ENCODE assay signal across 9 mouse cellular contexts in the genomic region with DNA sequence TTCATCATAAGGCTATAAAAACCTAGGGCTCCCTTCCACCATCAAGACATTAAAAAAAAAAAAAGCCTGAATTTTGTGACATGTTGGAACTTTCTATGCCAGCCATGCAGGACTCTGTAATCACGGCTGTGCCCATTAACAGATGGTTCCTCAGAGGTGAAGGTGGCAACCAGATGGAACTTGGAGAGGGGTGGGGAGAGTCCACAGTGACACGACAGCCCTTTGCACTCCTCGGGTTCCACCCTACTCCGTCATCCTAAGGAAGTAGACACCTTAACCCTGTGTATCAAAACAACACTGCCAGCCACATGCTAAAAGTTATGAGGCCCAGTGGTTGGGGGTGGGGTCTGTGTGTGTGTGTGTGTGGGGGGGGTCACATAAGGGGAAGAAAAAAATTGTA. TPM values are rescaled to one million over a fixed set of nuclear protein-coding genes. Genes with fewer than 3 reads are reported as not detected.
A peak's percentile ranks its signal among the peaks of the same experiment; 100 is the strongest.
DNase-seq lines count a peak whose midpoint lies in the region; ATAC-seq and TF ChIP-seq lines count a peak whose summit lies in the region.
"Had no signal": no experiment of that assay in that cellular context is flagged by ENCODE, and none has a peak within 500 bp of the region (broad histone marks: within the 10 kb centered on the region; RNA-seq: fewer than 3 reads in every experiment).

No protein-coding gene starts in this region.

- H3K27me3 ChIP-seq in forebrain, embryonic 10.5 days (ENCODE audit: poor library complexity, severe bottlenecking) = peaks cover 12% of the 10 kb centered on the region
- no peaks in the 10 kb centered on the region for H3K27me3 ChIP-seq in forebrain, embryonic 11.5 days (ENCODE audit: control insufficient read depth, insufficient read depth, low read length)
- no peaks in the 10 kb centered on the region for H3K27me3 ChIP-seq in G1E (ENCODE audit: insufficient read depth, low read length)
- H3K27me3 ChIP-seq in hindbrain, embryonic 11.5 days (ENCODE audit: control insufficient read depth, insufficient read depth, low read length) = no peaks in the 10 kb centered on the region
- no peaks in the 10 kb centered on the region for H3K27me3 ChIP-seq in liver, postnatal 0 days (ENCODE audit: insufficient read depth, low read length)

- 79% methylated on average over 4 of the region's 4 CpGs for WGBS in forebrain, embryonic 10.5 days
- WGBS in forebrain, embryonic 11.5 days = 86% methylated on average over 4 of the region's 4 CpGs
- WGBS in hindbrain, embryonic 11.5 days = 67% methylated on average over 4 of the region's 4 CpGs
- 43% methylated on average over 4 of the region's 4 CpGs for WGBS in liver, postnatal 0 days (ENCODE audit: insufficient replicate concordance)

- no peak overlapping the region for H3K4me2 ChIP-seq in forebrain, embryonic 11.5 days (ENCODE audit: low read depth, low read length, severe bottlenecking)
- H3K4me2 ChIP-seq in hindbrain, embryonic 11.5 days (replicated peaks; ENCODE audit: low read depth, low read length) = no peak overlapping the region
- H3K4me2 ChIP-seq in liver, postnatal 0 days (ENCODE audit: low read depth, low read length) = peak overlapping the region; percentile 97

- 0 out of 2 replicates have a peak, but pooled peaks cover 6% of the 10 kb centered on the region for H3K36me3 ChIP-seq in forebrain, embryonic 10.5 days (replicated peaks)
- no peaks in the 10 kb centered on the region for H3K36me3 ChIP-seq in forebrain, embryonic 11.5 days (ENCODE audit: control insufficient read depth, insufficient read depth, low read length)
- H3K36me3 ChIP-seq in G1E (replicated peaks) = peaks cover 42% of the 10 kb centered on the region
- H3K36me3 ChIP-seq in hindbrain, embryonic 11.5 days (ENCODE audit: control insufficient read depth, insufficient read depth, low read length) = no peaks in the 10 kb centered on the region
- no peaks in the 10 kb centered on the region for H3K36me3 ChIP-seq in liver, postnatal 0 days (replicated peaks; ENCODE audit: insufficient read depth, low read length)

- H3K4me3 ChIP-seq in forebrain, embryonic 10.5 days = peak overlapping the region; percentile 93; the same call in 1 of the 2 replicates
- H3K4me3 ChIP-seq in forebrain, embryonic 11.5 days (ENCODE audit: low read depth, low read length) = no peak overlapping the region
- H3K4me3 ChIP-seq in G1E (ENCODE audit: low read depth, low read length) = no peak overlapping the region; the same call in 1 of the 2 replicates
- 0 out of 2 replicates have a peak overlapping the region, but pooled peaks have one; percentile 84 for H3K4me3 ChIP-seq in hindbrain, embryonic 11.5 days (ENCODE audit: low read depth, low read length)
- H3K4me3 ChIP-seq in liver, postnatal 0 days (ENCODE audit: low read depth, low read length) = peak overlapping the region; percentile 96

- H3K9me3 ChIP-seq in forebrain, embryonic 10.5 days = no peaks in the 10 kb centered on the region
- no peaks in the 10 kb centered on the region for H3K9me3 ChIP-seq in forebrain, embryonic 11.5 days (ENCODE audit: control insufficient read depth, low read length)
- no peaks in the 10 kb centered on the region for H3K9me3 ChIP-seq in G1E (replicated peaks)
- no peaks in the 10 kb centered on the region for H3K9me3 ChIP-seq in hindbrain, embryonic 11.5 days (ENCODE audit: control insufficient read depth, low read length)
- no peaks in the 10 kb centered on the region for H3K9me3 ChIP-seq in liver, postnatal 0 days (ENCODE audit: low read length)

- H3K4me1 ChIP-seq in forebrain, embryonic 10.5 days = peaks cover 38% of the 10 kb centered on the region
- no peaks in the 10 kb centered on the region for H3K4me1 ChIP-seq in forebrain, embryonic 11.5 days (replicated peaks; ENCODE audit: control insufficient read depth, insufficient read depth, low read length)
- peaks cover 53% of the 10 kb centered on the region for H3K4me1 ChIP-seq in G1E (ENCODE audit: insufficient read depth, low read depth, low read length)
- no peaks in the 10 kb centered on the region for H3K4me1 ChIP-seq in hindbrain, embryonic 11.5 days (replicated peaks; ENCODE audit: control insufficient read depth, insufficient read depth, low read length)
- H3K4me1 ChIP-seq in liver, postnatal 0 days (ENCODE audit: insufficient read depth) = peaks cover 37% of the 10 kb centered on the region

- H3K27ac ChIP-seq in forebrain, embryonic 10.5 days = no peak overlapping the region
- H3K27ac ChIP-seq in forebrain, embryonic 11.5 days (ENCODE audit: low read depth, low read length) = no peak overlapping the region
- no peak overlapping the region for H3K27ac ChIP-seq in hindbrain, embryonic 11.5 days (ENCODE audit: low read depth, low read length)
- peak overlapping the region; percentile 72; the same call in 1 of the 2 replicates for H3K27ac ChIP-seq in liver, postnatal 0 days (ENCODE audit: low read depth)

- no peak for ATAC-seq in forebrain, embryonic 11.5 days (replicated peaks; ENCODE audit: low FRiP score)
- ATAC-seq in G1E (ENCODE audit: extremely low read depth, insufficient number of reproducible peaks, low FRiP score, poor library complexity, severe bottlenecking) = no peak
- ATAC-seq in hindbrain, embryonic 11.5 days (ENCODE audit: low FRiP score) = no peak
- peak; percentile 22 for ATAC-seq in liver, postnatal 0 days
- ATAC-seq: inflammation-experienced regulatory T-cells, adult 6 months had no signal

- DNase-seq in forebrain, embryonic 10.5 days (ENCODE audit: extremely low spot score, low spot score) = no peak
- DNase-seq in forebrain, embryonic 11.5 days (ENCODE audit: low spot score) = no peak
- DNase-seq in G1E (ENCODE audit: low spot score) = peak; percentile 18
- DNase-seq in hindbrain, embryonic 11.5 days (ENCODE audit: low spot score) = no peak
- DNase-seq in liver, postnatal 0 days = no peak
- no peak for DNase-seq in gastrocnemius, postnatal 25 days
- DNase-seq in ovary, adult 18-20 months (ENCODE audit: low spot score) = no peak
- DNase-seq in layer of hippocampus, adult 18-20 months (ENCODE audit: low spot score in 2 of 2) = no peak

- TF ChIP-seq EP300 in liver, postnatal 0 days (IDR thresholded peaks at IDR 0.05; ENCODE audit: low read depth) = no peak

- TF ChIP-seq CTCF in G1E (IDR thresholded peaks at IDR 0.05; ENCODE audit: low read depth, low read length) = no peak
- no peak for TF ChIP-seq CTCF in liver, postnatal 0 days (IDR thresholded peaks at IDR 0.05; ENCODE audit: low read depth)

- H3K9ac ChIP-seq in forebrain, embryonic 11.5 days (ENCODE audit: low read length) = no peak overlapping the region
- H3K9ac ChIP-seq in hindbrain, embryonic 11.5 days (ENCODE audit: low read depth, low read length) = no peak overlapping the region
- H3K9ac ChIP-seq in liver, postnatal 0 days (replicated peaks) = no peak overlapping the region

RNA-seq across cellular contexts. Expression of a gene that starts 1.3 kb away (rescaled TPM):
- polyA plus RNA-seq in forebrain, embryonic 10.5 days (2016; fragmentation: Nextera tagmentation; extraction: Ambion mirVana) = 24.4 TPM in 2 replicates
- 31.3 and 35.0 TPM in 2 replicates for polyA plus RNA-seq in forebrain, embryonic 11.5 days (2014; fragmentation: Nextera tagmentation; extraction: Ambion mirVana)
- total RNA-seq in G1E (2014; fragmentation: Nextera tagmentation) = 39.7 and 56.7 TPM in 2 replicates
- 47.0 and 49.7 TPM in 2 replicates for total RNA-seq in G1E (2017)
- 7.1 and 8.4 TPM in 2 replicates for polyA plus RNA-seq in G1E (2012)
- 38.6 and 40.1 TPM in 2 replicates for polyA plus RNA-seq in hindbrain, embryonic 11.5 days (2014; fragmentation: Nextera tagmentation; extraction: Ambion mirVana)
- 9.6 and 9.9 TPM in 2 replicates for polyA plus RNA-seq in liver, postnatal 0 days (2015; fragmentation: Nextera tagmentation; extraction: Ambion mirVana)
- total RNA-seq in gastrocnemius, postnatal 25 days (2021) = 1 to 10 TPM; 5.8 to 9.6 TPM
- total RNA-seq in layer of hippocampus, adult 18-20 months (2021) = 10 to 100 TPM; 19.1 to 20.1 TPM

Comparison
In these comparisons a context has a peak if more than half of its experiments do, and no peak if none do; other contexts are left out.
1. H3K4me3 ChIP-seq: peak in forebrain, embryonic 10.5 days (single experiment), hindbrain, embryonic 11.5 days (single experiment) and liver, postnatal 0 days (single experiment); none in forebrain, embryonic 11.5 days (single experiment) and G1E (single experiment).